Mouse (Mus musculus): ENCODE results near the gene Plxdc1.
A peak's percentile ranks its signal among the peaks of the same experiment; 100 is the strongest.

Plxdc1 gene

DNA sequence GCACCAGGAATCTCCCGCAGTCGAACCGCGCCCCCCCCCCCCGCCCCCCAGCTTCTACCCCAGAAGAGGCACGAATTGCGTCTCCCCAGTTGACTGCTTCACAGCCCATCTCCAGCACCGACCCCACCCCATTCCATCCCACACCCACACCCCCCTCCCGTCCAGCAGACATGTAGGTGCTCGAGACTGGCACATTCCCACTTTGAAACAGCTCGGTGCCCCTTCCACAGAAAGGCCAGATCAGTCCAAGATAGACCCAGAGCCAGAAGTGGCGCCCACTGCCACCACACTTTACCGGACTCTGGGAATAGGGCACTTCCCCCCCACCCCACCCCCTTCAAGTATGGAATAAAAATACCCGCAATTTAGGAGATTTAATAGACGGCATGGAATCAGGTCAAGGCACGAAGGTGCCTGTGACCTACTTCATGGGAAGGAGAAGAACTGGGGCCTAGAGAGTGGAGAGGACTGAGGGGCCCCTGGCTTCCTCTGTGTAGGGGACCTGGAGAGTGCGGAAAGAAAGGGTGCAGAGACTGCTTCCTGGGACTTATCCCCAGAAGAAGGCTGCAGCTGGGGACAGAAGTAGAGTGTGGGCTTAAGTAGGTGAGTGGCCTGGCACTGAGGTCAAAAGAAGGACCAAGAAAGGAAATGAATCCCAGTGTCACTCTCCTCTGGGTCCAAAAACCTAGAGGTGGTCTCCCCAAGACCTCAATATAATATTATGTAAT, 658 bp upstream of the Plxdc1 start:
- no peak for DNase-seq

DNA sequence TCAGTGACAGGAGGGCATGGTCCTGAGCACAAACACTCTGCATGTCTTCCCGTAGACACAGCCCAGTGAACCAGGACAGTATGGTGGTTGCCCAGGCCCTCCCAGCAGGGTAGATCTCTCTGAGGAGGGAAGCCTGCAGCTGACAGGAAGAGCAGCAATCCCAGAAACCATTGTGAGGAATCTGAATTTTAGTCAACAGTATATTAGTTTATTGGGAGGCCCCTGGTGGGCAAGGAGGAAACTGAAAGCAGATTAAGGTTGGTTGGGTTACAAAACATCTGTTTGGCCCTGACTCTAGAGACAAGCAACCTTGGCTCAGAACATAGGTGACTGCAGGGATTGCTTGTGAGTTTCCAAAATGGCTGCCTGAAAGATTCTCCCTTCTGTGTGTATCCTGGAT, 2.3 kb downstream of the Plxdc1 start:
- DNase-seq = no peak

DNA sequence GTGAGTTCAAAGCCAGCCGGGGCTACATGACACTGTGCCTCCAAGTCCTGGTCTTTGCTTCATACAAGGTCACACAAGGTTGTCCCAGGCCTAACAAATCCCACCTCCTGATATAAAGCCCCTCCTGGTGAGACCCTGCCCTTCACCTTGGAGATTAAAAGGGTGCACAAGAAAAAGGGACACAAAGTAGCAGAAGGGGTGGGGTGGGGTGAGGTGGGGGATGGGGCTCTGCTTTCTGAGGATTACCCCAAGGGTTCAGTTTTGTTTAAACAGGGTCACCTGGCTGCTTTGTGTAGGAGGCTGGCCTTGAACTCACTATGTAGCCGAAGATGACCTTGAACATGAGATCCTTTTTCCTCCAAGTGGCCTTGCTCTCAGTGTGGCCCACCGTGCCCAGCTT, 2.7 kb downstream of the Plxdc1 start:
- DNase-seq = no peak

- no peak for DNase-seq
Measured at GRCm38 (mm10) chr11:97982721-97983120, 3.5 kb downstream of the Plxdc1 start.

- no peak for DNase-seq
Measured at GRCm38 (mm10) chr11:97980531-97980966, 5.7 kb downstream of the Plxdc1 start.

DNA sequence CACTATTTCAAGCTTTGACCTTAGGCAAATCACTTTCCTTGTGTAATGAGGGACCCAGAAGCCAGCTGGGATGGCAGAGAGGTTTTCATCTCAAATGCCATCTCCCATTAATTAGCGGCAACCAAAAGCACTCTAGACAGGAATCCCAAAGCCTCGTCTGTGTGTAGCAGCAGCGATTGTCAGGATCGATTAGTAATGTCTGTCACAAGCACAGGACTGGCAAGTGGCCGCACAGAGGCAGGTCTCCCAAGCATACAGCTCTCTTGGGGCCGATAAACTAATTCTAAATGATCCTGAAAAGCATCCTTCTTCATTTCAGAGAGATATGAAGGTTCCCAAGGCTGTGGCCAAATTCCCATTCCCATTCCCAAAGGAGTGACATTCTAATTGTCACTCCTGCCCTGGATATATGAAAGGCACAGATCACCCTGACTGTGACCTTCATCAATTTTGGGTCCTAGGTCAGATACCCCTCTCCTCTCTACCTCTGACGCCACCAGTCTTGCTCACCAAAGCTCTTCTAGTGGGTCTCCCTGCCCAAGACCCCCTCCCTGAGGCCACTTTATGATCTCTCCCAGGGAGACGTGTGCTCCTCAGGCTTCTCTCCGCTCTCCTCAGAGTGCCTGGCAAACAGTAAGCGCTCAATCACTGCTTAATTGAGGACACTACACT, 6.3 kb downstream of the Plxdc1 start:
- DNase-seq = no peak

- no peak for DNase-seq
Measured at GRCm38 (mm10) chr11:97978392-97978791, 7.9 kb downstream of the Plxdc1 start.

DNA sequence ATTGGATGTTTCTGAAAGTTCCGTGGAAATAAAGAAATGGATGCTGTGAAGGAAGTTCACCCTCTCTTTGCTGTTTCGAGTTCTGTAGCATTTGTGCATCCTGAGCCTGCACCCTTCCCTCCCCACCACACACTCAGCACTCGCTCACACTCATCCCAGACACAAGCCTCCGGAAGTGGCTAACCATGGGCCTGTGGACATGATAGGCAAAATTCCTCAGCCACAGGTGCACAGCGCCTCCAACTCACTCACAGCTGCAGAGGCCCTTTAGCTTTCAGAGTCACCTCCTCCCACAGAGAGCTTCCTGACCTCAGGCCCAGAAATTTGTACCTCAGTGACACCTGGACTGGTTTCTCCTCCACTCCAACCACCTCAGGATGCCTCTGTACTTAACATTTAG, 8.4 kb downstream of the Plxdc1 start:
- DNase-seq = no peak

DNA sequence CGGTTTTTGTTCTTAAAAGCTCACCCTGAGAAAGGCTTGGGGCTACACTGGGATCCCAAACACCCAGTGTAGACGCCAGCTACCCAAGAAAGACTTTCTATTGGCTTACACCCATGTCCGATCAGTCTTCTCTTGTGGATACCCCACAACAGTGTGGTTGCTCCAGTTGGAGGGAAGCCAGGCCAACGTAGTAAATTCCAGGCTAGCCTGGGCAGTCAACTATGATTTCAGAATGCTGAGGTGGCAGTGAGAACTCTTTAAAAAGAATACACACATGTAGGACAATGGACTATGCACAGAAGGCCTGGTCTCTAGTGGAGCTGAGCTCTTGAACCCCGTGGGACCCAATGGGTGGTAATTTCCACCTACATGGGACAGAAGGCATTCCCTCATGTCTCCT, 11.5 kb downstream of the Plxdc1 start:
- no peak for DNase-seq

DNA sequence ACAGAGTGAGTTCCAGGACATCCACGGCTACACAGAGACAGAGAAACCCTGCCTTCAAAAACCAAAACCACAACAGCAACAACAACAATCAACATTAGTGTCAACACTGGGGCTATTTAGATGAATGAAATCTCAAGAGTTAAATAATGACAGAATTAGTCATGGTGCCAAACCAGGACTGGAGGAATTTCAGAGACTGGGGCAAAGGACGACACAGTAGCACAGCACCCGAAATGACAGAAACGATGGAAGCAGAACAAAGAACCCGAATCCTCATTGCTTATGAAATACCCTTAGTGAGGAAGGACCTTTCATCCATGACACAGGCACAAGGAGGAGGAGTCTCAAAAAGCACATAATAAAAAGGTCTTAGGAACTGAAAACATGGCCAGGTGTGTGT, 12.1 kb downstream of the Plxdc1 start:
- DNase-seq = no peak

- DNase-seq = no peak
Measured at GRCm38 (mm10) chr11:97972434-97972833, 13.8 kb downstream of the Plxdc1 start.

GRCm38 (mm10) chr11:97971232-97971631, 15.0 kb downstream of the Plxdc1 start:
- peak; percentile 42 for DNase-seq

GRCm38 (mm10) chr11:97970771-97971170, 15.5 kb downstream of the Plxdc1 start:
- DNase-seq = no peak

GRCm38 (mm10) chr11:97968385-97968784, 17.9 kb downstream of the Plxdc1 start:
- no peak for DNase-seq

- DNase-seq = peak; percentile 59
Measured at GRCm38 (mm10) chr11:97967114-97967513, 19.1 kb downstream of the Plxdc1 start.

GRCm38 (mm10) chr11:97960907-97961306, 25.3 kb downstream of the Plxdc1 start:
- DNase-seq = peak; percentile 53

DNA sequence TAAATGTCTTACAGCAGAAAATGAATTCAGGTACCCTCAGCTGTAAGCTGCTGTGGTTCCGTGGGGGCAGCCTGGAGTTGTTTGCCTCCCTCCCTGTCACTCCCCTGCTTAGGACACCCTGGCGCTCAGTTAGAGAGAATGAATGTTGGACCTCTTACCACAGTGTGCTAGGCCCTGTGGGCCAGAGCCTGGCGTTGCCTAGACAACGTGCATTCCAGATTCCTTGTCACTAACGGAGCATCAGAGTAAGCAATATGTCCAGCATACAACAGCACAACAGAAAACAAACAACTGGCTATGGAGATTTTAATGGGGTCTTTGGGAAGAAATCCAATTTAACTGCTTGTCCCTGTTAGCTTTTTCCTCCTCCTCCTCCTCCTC, 27.0 kb downstream of the Plxdc1 start:
- DNase-seq = no peak

- DNase-seq = no peak
Measured at GRCm38 (mm10) chr11:97958641-97959299, 27.5 kb downstream of the Plxdc1 start.

GRCm38 (mm10) chr11:97956905-97957560, 29.2 kb downstream of the Plxdc1 start:
- DNase-seq = peak; percentile 86

DNA sequence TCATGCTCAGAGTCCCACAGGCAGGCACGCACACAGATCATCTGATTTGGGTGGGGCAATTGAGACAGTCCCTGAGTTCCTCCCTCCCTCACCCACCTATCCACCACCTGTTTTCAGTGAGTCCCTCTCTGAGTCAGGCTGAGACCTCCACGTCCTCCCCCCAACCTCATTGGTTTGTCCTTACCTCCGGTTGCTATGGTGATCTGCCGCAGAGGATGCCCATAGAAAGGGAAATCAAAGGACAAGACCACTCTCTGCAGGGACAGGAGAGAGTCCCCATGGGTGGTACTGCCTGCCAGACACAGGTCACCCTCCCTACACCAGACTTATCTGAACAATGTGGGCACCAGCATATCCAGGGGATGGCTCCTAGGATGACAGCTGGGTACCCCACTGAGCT, 30.3 kb downstream of the Plxdc1 start:
- DNase-seq = no peak

- DNase-seq = no peak
Measured at GRCm38 (mm10) chr11:97955146-97955902, 30.9 kb downstream of the Plxdc1 start.

GRCm38 (mm10) chr11:97954469-97955141, 31.6 kb downstream of the Plxdc1 start:
- no peak for DNase-seq
